Mouse (Mus musculus) left cerebral cortex, adult 8-10 months (tissue): Measurements from ENCODE around the gene Prpf6. TPM values are rescaled to one million over a fixed set of nuclear protein-coding genes. Genes with fewer than 3 reads are reported as not detected.

Source experiments
- DNase-seq, 2 experiments: peaks; one replicate each; pipeline ENCODE4 v3.0.0; 2022; ENCODE audit warnings: low spot score in 2 of 2
- total RNA-seq, 4 experiments: library from RNA; stranded (reverse); gene quantifications; 2 replicates each; pipeline ENCODE4 v1.2.4; 2022

Gene Prpf6
- total RNA-seq, 4 experiments from 2014 or later, result 54.0 to 60.9 (median 56.7) TPM

DNA sequence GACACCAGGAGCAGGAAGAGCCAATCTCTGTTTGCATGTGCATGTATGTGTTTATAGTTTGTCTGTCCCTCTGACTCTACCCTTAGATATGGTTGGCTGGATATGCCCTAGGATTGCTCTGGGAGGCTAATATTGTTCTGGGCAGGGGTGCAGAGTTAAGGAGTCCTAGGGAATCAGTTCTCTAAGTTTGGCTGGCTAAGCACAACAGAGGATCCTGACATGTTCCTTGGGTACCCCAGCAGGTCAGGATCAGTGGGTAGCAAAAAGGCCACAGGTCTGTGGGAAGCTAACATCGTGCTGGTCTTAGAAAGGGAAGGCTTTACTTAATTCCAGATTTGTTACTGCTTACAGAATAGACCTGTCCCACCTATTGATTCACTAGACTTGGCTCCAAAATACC is 12.0 kb upstream of the Prpf6 start:
- no peak for DNase-seq

GRCm38 (mm10) chr2:181580131-181580772 is 11.4 kb upstream of the Prpf6 start:
- peak in 1 of 2 experiments; percentile 5 for DNase-seq

DNA sequence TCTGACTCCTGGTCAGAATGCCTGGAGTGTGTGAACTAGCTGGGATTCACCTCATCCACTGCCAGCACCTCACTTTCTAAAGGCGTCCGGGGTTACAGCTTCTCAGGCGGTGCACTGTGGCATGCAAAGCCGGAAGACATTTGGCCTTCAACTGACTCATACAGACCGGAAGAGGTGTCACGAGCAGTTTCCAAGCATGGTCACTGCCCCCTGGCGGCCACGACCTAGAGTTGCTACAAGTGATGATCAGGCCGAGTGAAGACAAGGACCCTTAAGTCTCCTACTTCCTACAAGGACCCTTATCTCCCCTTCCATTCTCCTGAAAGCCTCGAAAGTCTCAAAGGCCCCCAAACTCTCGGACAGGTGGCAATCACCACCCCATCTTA is 10.7 kb upstream of the Prpf6 start:
- DNase-seq, result peak; percentile 67 to 81

DNA sequence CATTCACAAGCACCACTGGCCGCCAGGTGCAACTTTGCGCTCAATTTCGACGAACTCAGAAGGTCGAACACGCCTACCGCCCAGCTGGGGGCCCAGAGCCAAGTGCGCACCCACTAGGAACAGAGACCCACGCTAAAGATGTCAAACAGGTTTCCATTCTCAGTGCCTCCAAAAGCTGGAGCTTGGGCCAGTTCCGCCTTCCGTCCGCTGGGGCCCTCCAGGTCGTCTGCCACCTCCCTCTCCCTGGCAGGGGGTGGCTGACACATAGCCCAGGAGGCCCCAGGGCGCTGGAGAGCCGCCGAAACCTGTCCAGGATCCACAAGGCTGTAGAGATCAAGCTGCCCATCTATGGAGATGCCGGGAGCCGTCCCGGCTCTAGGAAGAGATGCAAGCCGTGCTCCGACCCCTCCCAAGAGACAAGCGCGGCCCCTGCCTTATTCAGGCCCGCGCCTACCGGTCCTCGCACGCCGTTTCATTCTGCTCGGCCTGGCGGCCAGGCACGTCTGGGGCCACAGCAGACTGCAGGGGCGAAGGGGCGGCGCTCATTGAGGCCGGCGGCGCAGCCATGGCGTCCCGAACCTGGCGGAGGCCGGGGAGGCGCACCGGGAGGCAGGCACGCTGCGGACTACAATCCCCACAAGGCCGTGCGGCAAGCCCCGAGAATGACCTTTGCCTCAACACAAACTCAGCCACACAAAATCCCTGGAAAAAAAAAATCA is 10.1 kb upstream of the Prpf6 start:
- DNase-seq, result peak; percentile 78 to 82

DNA sequence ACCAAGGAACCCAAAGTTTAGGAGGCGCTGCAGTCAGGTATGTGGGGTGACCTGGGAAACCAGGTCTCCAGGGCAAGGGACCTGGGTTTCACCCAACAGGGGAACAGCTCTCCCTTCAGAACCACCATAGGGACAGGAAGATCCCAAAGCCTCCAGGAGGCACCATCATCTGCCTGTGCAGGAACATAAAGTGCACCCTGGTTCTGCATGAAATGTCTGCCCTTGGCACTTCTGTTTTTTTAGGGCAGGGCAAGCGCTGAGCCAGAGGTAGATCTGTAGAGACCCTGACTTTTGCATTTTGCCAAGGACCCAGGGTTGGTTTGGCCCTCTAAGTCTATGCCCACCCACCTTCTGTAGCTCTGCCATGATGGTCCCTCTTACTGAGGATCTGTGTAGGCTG is 9.3 kb upstream of the Prpf6 start:
- DNase-seq, result peak in 1 of 2 experiments; percentile 13

- DNase-seq, result peak in 1 of 2 experiments; percentile 15
These were observed 8.7 kb upstream of the Prpf6 start for GRCm38 (mm10) chr2:181582939-181583338.

DNA sequence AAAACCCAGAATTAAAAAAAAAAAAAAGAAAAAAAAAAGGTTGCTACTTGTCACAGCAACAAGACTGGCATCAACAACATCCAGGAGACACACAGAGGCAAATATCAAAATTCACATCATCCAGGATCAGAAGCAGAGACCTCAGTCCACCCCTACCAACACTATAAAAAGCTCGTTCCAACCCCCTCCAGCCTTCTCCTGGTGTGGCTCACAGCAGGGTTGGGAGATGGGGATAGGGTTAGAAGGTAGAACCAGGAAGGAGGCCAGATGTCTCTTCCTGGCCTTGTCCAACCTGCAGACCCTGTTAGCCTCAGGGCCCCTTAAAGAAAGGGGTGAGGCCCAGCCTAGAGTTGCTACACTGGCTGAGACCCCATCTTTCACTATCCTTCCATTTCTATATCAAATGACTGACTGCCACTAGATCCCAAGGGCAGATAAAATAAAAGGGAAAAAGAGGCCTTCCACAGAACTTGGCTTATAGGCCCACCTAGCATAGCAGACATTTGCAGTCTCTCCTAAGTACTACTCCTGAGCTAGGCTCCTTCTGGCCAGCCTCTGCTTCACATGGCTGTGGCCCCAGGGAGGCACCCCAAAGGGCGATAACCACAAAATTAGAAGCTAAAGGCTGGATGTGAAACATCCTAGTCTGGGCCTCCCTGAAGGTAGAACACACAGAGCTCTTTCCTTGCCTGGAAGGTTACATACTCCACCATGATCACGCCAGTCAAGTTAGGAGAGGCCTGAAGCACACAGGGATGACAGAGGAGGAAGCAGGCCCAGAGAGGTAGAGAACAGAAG is 8.0 kb upstream of the Prpf6 start:
- peak in 1 of 2 experiments; percentile 6 for DNase-seq

- DNase-seq, result peak in 1 of 2 experiments; percentile 11
These were observed 7.2 kb upstream of the Prpf6 start, which contains the start of gene Uckl1 for GRCm38 (mm10) chr2:181584411-181584942. Gene Uckl1, minus strand, starts transcription at chr2:181584892.

- DNase-seq, result peak in 1 of 2 experiments; percentile 6
These were observed 6.2 kb upstream of the Prpf6 start for GRCm38 (mm10) chr2:181585506-181585905.

DNA sequence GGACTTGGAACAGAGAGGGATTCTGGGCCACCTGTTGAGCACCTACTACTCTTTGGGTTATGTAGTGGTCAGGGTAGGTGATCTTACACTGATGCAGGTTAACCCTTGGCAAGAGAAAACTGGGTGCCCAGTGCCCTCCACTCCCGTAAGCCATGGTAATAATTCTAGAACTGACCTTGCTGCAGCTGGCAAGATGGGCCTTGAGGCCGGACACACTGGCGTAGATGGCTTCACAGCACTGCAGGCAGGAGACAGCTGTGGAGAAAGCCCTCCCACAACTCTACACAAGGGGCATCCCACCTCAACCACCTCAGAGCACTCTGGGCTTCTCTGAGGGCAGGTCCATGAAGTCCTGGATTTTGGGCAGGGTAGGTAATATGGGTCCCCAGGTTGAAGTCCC is 5.5 kb upstream of the Prpf6 start:
- peak in 1 of 2 experiments; percentile 8 for DNase-seq

DNA sequence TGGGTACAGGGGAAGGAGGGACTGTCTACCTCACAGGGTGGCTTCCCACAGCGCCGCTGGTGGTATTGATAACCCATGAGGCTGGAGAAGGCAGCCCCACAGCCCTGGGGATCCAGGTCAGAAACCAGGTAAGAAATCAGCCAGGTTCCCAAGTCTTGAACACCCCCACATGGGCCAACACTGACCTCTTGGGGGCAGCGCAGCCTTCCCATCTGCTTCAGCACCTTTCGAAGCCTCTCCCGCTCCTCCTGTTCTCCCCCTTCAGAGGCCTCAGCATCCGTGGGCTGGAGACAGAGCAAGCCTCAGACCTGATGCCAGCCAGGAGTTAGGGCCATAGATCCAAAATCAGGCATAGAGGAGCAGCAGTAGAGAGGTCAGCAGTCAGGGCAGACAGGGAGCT is 3.9 kb upstream of the Prpf6 start:
- DNase-seq, result peak in 1 of 2 experiments; percentile 6

GRCm38 (mm10) chr2:181588229-181588780 is 3.4 kb upstream of the Prpf6 start:
- peak in 1 of 2 experiments; percentile 6 for DNase-seq

- peak in 1 of 2 experiments; percentile 18 for DNase-seq
These were observed 2.5 kb upstream of the Prpf6 start for GRCm38 (mm10) chr2:181589011-181589731.

DNA sequence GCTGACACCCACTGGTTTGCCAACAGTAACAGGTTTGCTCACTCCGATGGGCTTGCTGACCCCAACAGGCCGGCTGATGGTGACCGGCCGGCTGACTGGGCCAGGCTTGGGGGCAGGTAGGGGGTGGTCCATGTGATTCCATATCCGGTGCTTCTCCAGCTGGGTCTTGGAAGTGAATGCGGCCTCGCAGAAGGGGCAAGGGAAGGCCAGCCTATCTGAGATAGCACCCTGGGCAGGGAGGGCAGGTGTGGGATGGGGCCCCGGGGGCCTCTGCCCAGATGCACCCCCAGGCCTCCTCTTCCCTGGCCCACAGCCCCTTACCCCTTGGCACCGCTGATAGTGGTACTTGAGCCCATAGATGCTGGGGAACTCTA is 1.9 kb upstream of the Prpf6 start:
- peak in 1 of 2 experiments; percentile 15 for DNase-seq

- DNase-seq, result peak in 1 of 2 experiments; percentile 7
These were observed 1.2 kb upstream of the Prpf6 start for GRCm38 (mm10) chr2:181590471-181590870.

GRCm38 (mm10) chr2:181592231-181593041 is 768 bp downstream of the Prpf6 start, which contains the start of gene Zfp512b:
Gene Zfp512b, minus strand, starts transcription at chr2:181592803.
- DNase-seq, result peak in 1 of 2 experiments; percentile 55

- no peak for DNase-seq
These were observed 1.4 kb downstream of the Prpf6 start for GRCm38 (mm10) chr2:181593042-181593421.

DNA sequence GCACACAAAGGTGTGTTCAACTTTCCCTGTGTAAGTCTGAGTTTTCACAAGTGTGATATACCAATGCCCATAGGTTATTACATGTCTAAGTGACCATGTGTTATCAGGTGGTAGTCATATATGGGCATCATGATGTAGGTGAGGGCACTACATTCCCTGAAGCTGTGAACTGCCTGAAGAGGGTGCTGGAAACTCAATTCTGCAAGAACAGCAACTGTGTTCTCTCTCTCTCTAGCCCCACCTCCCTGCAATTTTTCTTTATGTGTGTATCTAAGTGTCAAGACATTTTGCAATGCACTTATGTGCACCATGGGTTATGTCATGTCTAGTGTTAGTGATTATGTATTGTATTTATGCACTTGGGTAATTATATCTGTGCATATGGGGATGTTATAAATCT is 2.3 kb downstream of the Prpf6 start:
- no peak for DNase-seq

- peak in 1 of 2 experiments; percentile 17 for DNase-seq
These were observed 3.5 kb downstream of the Prpf6 start for GRCm38 (mm10) chr2:181594946-181595696.
